Mouse (Mus musculus) neutrophil, adult 83 days (primary cell): ENCODE data around the gene Btbd35f28. TPM values are rescaled to one million over a fixed set of nuclear protein-coding genes. Genes with fewer than 3 reads are reported as not detected.

ENCODE experiments used
- total RNA-seq, 2 experiments: library from RNA; stranded (reverse); gene quantifications; one replicate each; pipeline ENCODE4 v1.2.4; 2023

The Btbd35f28 gene
- not detected for total RNA-seq

GRCm38 (mm10) chrX:4196276-4196675 lies at the start of gene Btbd35f28:
Gene Btbd35f28 (plus strand): TSS chrX:4196576.

Other genes starting within 250 kb of the Btbd35f28 start
- gene Btbd35f16, start 239.6 kb upstream of the Btbd35f28 start, total RNA-seq, result not detected
- gene Btbd35f3, start 158.9 kb upstream of the Btbd35f28 start, total RNA-seq, result not detected
- gene Btbd35f20, start 94.7 kb downstream of the Btbd35f28 start, total RNA-seq, result not detected
- not detected for gene Btbd35f17, start 174.1 kb downstream of the Btbd35f28 start, total RNA-seq